Mouse (Mus musculus) liver, embryonic 12.5 days (tissue): ENCODE measurements around the gene Sept8. TPM values are rescaled to one million over a fixed set of nuclear protein-coding genes. Genes with fewer than 3 reads are reported as not detected.

Experiments
- ATAC-seq: fragments of 200-750 bp; cut with Nextera tagmentation; 2 replicates; pipeline ENCODE4 v1.8.0; 2017; ENCODE audit warnings: moderate number of reproducible peaks, mild to moderate bottlenecking, moderate library complexity
- H3K27ac ChIP-seq: fragments of 300-500 bp; sonication (generic); 2 replicates; pipeline ENCODE4 v1.5.1; 2016; ENCODE audit warnings: mild to moderate bottlenecking
- H3K27me3 ChIP-seq: fragments of 300-500 bp; sonication (generic); replicated peaks from 2 replicates; pipeline ENCODE4 v1.6.1; 2016; ENCODE audit warnings: mild to moderate bottlenecking, moderate library complexity
- H3K36me3 ChIP-seq: fragments of 300-500 bp; sonication (generic); 2 replicates; pipeline ENCODE4 v1.6.1; 2016; ENCODE audit warnings: mild to moderate bottlenecking, moderate library complexity
- H3K4me1 ChIP-seq: fragments of 300-500 bp; sonication (generic); 2 replicates; pipeline ENCODE4 v1.6.1; 2016
- H3K4me2 ChIP-seq: fragments of 300-500 bp; sonication (generic); 2 replicates; pipeline ENCODE4 v1.6.1; 2016; ENCODE audit warnings: mild to moderate bottlenecking, moderate library complexity
- H3K4me3 ChIP-seq: fragments of 300-500 bp; sonication (generic); 2 replicates; pipeline ENCODE4 v1.5.1; 2016; ENCODE audit warnings: mild to moderate bottlenecking, moderate library complexity
- H3K9ac ChIP-seq: fragments of 300-500 bp; sonication (generic); 2 replicates; pipeline ENCODE4 v1.6.1; 2016; ENCODE audit warnings: mild to moderate bottlenecking, moderate library complexity
- H3K9me3 ChIP-seq: fragments of 300-500 bp; sonication (generic); replicated peaks from 2 replicates; pipeline ENCODE4 v1.6.1; 2016; ENCODE audit warnings: mild to moderate bottlenecking, moderate library complexity
- WGBS: fragments of 180-500 bp; shearing (Covaris S2); methylation state at CpG from one replicate; pipeline ENCODE4 v1.1.7; 2016; ENCODE audit not compliant: insufficient replicate concordance; 5-methylcytosine and 5-hydroxymethylcytosine counted together
- polyA plus RNA-seq: library from polyadenylated mRNA; unstranded; fragments of >200 nt; fragmentation: Nextera tagmentation; extraction: Ambion mirVana; gene quantifications from 2 replicates; pipeline ENCODE4 v1.2.1, GENCODE M21; 2016

The Sept8 gene
- 33.5 and 34.3 TPM in 2 replicates for polyA plus RNA-seq

- H3K27ac ChIP-seq, result peak within 1 kb of the TSS; percentile 95
- H3K4me1 ChIP-seq, result peaks cover 81% of the 10 kb centered on the region
- H3K9ac ChIP-seq, result peak within 1 kb of the TSS; percentile 97
- WGBS, result 3% methylated on average over 79 of the region's 79 CpGs
- no peaks in the 10 kb centered on the region for H3K27me3 ChIP-seq
- ATAC-seq, result peak; percentile 69
- peak within 1 kb of the TSS; percentile 92 for H3K4me2 ChIP-seq
- H3K36me3 ChIP-seq, result peaks cover 16% of the 10 kb centered on the region
- peak within 1 kb of the TSS; percentile 91 for H3K4me3 ChIP-seq
- no peaks in the 10 kb centered on the region for H3K9me3 ChIP-seq
Observed at GRCm38 (mm10) chr11:53519207-53520121, at the start of gene Sept8. Sept8 (plus strand) TSS chr11:53519257.

- no peak for ATAC-seq
- Histone ChIP-seq H3K4me1 (peaks cover 19% of the 10 kb centered on the region), H3K27me3 (peaks cover 97% of the 10 kb centered on the region), H3K27ac (no peak overlapping the region), H3K4me3 (no peak overlapping the region), H3K9me3 (no peaks in the 10 kb centered on the region), H3K36me3 (no peaks in the 10 kb centered on the region), H3K4me2 (peak overlapping the region; percentile 41), H3K9ac (no peak overlapping the region)
- 42% methylated on average over 16 of the region's 16 CpGs for WGBS
Observed at GRCm38 (mm10) chr11:53469294-53469967, 49.6 kb upstream of the Sept8 start.

- H3K36me3 ChIP-seq, result no peaks in the 10 kb centered on the region
- peak within 1 kb of the TSS; percentile 41 for H3K4me2 ChIP-seq
- H3K4me3 ChIP-seq, result no peak within 1 kb of the TSS
- no peaks in the 10 kb centered on the region for H3K9me3 ChIP-seq
- H3K27me3 ChIP-seq, result peaks cover 97% of the 10 kb centered on the region
- no peak within 1 kb of the TSS for H3K27ac ChIP-seq
- H3K9ac ChIP-seq, result no peak within 1 kb of the TSS
- WGBS, result 7% methylated on average over 29 of the region's 29 CpGs
- ATAC-seq, result peak; percentile 76
- H3K4me1 ChIP-seq, result peaks cover 19% of the 10 kb centered on the region
Observed at GRCm38 (mm10) chr11:53469968-53470695, 48.9 kb upstream of the Sept8 start, which contains the start of gene Gm9837. Gm9837 (minus strand) TSS chr11:53470479.

GRCm38 (mm10) chr11:53472709-53473108 is 46.3 kb upstream of the Sept8 start:
- H3K27ac ChIP-seq, result no peak overlapping the region
- H3K36me3 ChIP-seq, result no peaks in the 10 kb centered on the region
- WGBS, result 64% methylated on average over 3 of the region's 3 CpGs
- peaks cover 94% of the 10 kb centered on the region for H3K27me3 ChIP-seq
- no peak overlapping the region for H3K4me3 ChIP-seq
- H3K9ac ChIP-seq, result no peak overlapping the region
- H3K4me1 ChIP-seq, result peaks cover 9% of the 10 kb centered on the region
- ATAC-seq, result no peak
- no peak overlapping the region for H3K4me2 ChIP-seq
- H3K9me3 ChIP-seq, result no peaks in the 10 kb centered on the region

GRCm38 (mm10) chr11:53475620-53476019 is 43.4 kb upstream of the Sept8 start:
- Histone ChIP-seq H3K27me3 (peaks cover 95% of the 10 kb centered on the region), H3K4me3 (no peak overlapping the region), H3K4me2 (no peak overlapping the region), H3K36me3 (no peaks in the 10 kb centered on the region; the same call in 1 of the 2 replicates), H3K27ac (no peak overlapping the region), H3K9ac (no peak overlapping the region), H3K9me3 (no peaks in the 10 kb centered on the region), H3K4me1 (peaks cover 32% of the 10 kb centered on the region)
- WGBS, result 39% methylated on average over 8 of the region's 8 CpGs
- no peak for ATAC-seq

- H3K4me3 ChIP-seq, result peak overlapping the region; percentile 73
- H3K27ac ChIP-seq, result no peak overlapping the region
- H3K9me3 ChIP-seq, result no peaks in the 10 kb centered on the region
- peaks cover 48% of the 10 kb centered on the region for H3K4me1 ChIP-seq
- no peaks in the 10 kb centered on the region; the same call in 1 of the 2 replicates for H3K36me3 ChIP-seq
- peaks cover 75% of the 10 kb centered on the region for H3K27me3 ChIP-seq
- no peak for ATAC-seq
- peak overlapping the region; percentile 88 for H3K4me2 ChIP-seq
- 28% methylated on average over 7 of the region's 7 CpGs for WGBS
- no peak overlapping the region for H3K9ac ChIP-seq
Observed at GRCm38 (mm10) chr11:53477833-53478232, 41.2 kb upstream of the Sept8 start.

- Histone ChIP-seq H3K4me1 (peaks cover 55% of the 10 kb centered on the region), H3K4me2 (peak overlapping the region; percentile 88), H3K4me3 (peak overlapping the region; percentile 73), H3K9me3 (no peaks in the 10 kb centered on the region), H3K9ac (peak overlapping the region; percentile 83), H3K36me3 (no peaks in the 10 kb centered on the region; the same call in 1 of the 2 replicates), H3K27me3 (peaks cover 69% of the 10 kb centered on the region), H3K27ac (peak overlapping the region; percentile 99; the same call in 1 of the 2 replicates)
- 10% methylated on average over 79 of the region's 79 CpGs for WGBS
- no peak for ATAC-seq
Observed at GRCm38 (mm10) chr11:53478383-53479170, 40.5 kb upstream of the Sept8 start.

- peaks cover 62% of the 10 kb centered on the region for H3K4me1 ChIP-seq
- H3K9me3 ChIP-seq, result no peaks in the 10 kb centered on the region
- H3K4me2 ChIP-seq, result peak overlapping the region; percentile 88
- peak overlapping the region; percentile 73 for H3K4me3 ChIP-seq
- no peaks in the 10 kb centered on the region; the same call in 1 of the 2 replicates for H3K36me3 ChIP-seq
- peaks cover 62% of the 10 kb centered on the region for H3K27me3 ChIP-seq
- WGBS, result 2% methylated on average over 62 of the region's 62 CpGs
- H3K9ac ChIP-seq, result peak overlapping the region; percentile 83
- H3K27ac ChIP-seq, result peak overlapping the region; percentile 99
- no peak for ATAC-seq
Observed at GRCm38 (mm10) chr11:53479171-53479782, 39.8 kb upstream of the Sept8 start.

GRCm38 (mm10) chr11:53479783-53480301 is 39.2 kb upstream of the Sept8 start, which contains the start of the genes Gm9945 and Sowaha:
Gm9945 (plus strand) TSS chr11:53480166.
Sowaha (minus strand) TSS chr11:53480274.
- Histone ChIP-seq H3K4me2 (peak within 1 kb of the TSS; percentile 88), H3K4me3 (peak within 1 kb of the TSS; percentile 73), H3K9ac (peak within 1 kb of the TSS; percentile 83), H3K36me3 (no peaks in the 10 kb centered on the region; the same call in 1 of the 2 replicates), H3K27me3 (peaks cover 56% of the 10 kb centered on the region), H3K9me3 (no peaks in the 10 kb centered on the region), H3K4me1 (peaks cover 67% of the 10 kb centered on the region), H3K27ac (peak within 1 kb of the TSS; percentile 99)
- 4% methylated on average over 40 of the region's 40 CpGs for WGBS
- peak; percentile 63 for ATAC-seq

- Histone ChIP-seq H3K4me3 (peak overlapping the region; percentile 73), H3K4me1 (peaks cover 72% of the 10 kb centered on the region), H3K9me3 (no peaks in the 10 kb centered on the region), H3K36me3 (no peaks in the 10 kb centered on the region; the same call in 1 of the 2 replicates), H3K27ac (peak overlapping the region; percentile 99), H3K9ac (peak overlapping the region; percentile 47), H3K4me2 (peak overlapping the region; percentile 88), H3K27me3 (peaks cover 46% of the 10 kb centered on the region)
- peak; percentile 84 for ATAC-seq
- 31% methylated on average over 4 of the region's 4 CpGs for WGBS
Observed at GRCm38 (mm10) chr11:53481088-53481730, 37.8 kb upstream of the Sept8 start.
